Mouse (Mus musculus): ENCODE data around the gene Gm13083. TPM values are rescaled to one million over a fixed set of nuclear protein-coding genes. Genes with fewer than 3 reads are reported as not detected.
"Not testable (repeated sequence)": the region's sequence is repeated elsewhere in the genome, so short reads cannot be mapped to it uniquely, and the experiment has no call there.

The Gm13083 gene
- polyA plus RNA-seq (2012; rRNA removed) = not detected in 2 replicates

DNA sequence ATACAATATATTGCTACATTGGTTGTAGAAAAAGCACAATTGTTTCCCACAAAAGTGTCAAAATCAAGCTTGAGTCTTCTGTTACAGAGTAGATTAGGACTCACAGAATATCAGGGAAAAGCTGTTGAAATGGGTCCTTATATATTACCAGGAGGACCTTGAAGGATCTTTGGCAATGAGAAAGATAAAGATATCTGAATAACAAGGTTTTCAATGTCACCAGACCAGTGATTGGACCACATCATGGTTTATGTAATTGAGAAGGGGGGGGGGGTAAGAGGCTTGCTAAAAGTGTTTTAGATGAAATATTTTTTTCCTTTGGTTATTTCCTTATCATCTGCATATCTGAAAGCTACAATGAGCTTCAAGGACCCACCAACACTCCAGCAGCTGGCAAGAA lies at the start of gene Gm13083:
Gene Gm13083 (plus strand): TSS at position 301 of the 400 bp plus-strand sequence.
- DNase-seq (ENCODE audit: low read depth) = not testable (repeated sequence)

DNA sequence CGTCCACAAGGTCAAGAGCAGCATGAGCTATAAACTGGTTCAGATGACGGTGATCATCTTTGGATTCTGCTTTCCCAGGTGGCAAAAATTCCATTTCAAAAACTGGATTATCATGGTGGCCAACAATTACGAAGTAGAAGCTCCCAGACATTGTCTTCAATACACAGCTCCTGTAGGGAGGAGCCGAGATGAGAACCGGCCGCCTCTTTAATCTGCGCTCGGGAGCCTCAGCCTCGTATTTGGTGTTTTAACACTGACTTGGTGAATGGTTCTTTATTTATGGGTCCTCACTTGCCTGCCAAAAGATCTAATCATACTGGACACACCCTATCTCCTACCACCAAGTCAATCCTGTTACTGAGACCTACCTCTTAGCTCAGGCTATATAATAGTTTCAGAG lies 2.9 kb upstream of the Gm13083 start:
- DNase-seq (ENCODE audit: low read depth) = not testable (repeated sequence)

DNA sequence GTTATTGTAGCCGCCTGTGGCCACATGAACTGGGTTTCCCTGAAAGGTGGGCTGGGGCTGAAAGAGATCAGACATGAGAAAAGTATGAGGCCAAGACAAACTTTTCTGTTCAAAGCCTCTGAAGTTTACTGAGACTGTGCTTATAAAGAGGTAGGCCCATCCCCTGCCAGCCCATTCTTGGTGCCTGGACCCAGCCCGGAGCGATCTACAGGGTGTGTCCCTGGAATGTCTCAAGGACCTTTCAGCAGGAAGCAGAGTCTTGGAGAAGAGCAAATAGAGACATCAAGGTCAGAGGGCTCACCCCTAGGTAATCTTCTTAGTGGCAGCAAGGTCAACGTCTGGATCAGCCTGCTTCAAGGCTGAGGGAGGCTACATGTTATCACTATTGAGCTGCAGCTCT lies 3.3 kb downstream of the Gm13083 start:
- DNase-seq (ENCODE audit: low read depth) = not testable (repeated sequence)

DNA sequence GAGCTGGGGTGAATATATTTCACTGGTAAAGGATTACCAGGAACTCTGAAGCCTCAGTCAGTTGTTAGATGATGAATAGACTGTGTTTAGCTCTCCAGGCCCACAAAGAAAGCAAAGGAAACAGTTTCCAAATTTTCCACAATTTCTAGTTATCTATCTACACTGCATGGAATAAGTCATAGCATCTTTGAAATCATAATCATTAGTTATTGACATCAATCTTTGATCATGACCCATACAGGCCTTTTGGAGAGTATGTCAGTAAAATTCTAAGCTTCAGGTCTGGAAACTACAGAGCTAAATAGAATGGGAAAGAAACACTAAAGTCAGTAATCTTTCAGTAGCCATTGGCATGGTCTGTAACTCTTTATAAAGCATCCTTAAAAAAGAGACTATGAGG lies 42.3 kb downstream of the Gm13083 start, which contains the start of gene Gm13088:
Gene Gm13088 (minus strand): TSS at position 101 of the 400 bp plus-strand sequence.
- DNase-seq (ENCODE audit: low read depth) = not testable (repeated sequence)

Other genes with a start within 250 kb of the Gm13083 start
- not detected in 2 replicates for gene Pramel1, start 220.6 kb upstream of the Gm13083 start, polyA plus RNA-seq (2012; rRNA removed)
- 7.9 and 8.3 TPM in 2 replicates for gene Pramef8, start 202.6 kb upstream of the Gm13083 start, polyA plus RNA-seq (2012; rRNA removed)
- not detected in 2 replicates for gene Oog4, start 164.7 kb upstream of the Gm13083 start, polyA plus RNA-seq (2012; rRNA removed)
- gene Gm13043, start 103.7 kb upstream of the Gm13083 start, polyA plus RNA-seq (2012; rRNA removed) = not detected in 2 replicates
- not detected in 2 replicates for gene Gm13040, start 79.0 kb upstream of the Gm13083 start, polyA plus RNA-seq (2012; rRNA removed)
- not detected in 2 replicates for gene BC080695, start 63.3 kb upstream of the Gm13083 start, polyA plus RNA-seq (2012; rRNA removed)
- not detected in 2 replicates for gene Gm13057, start 63.3 kb upstream of the Gm13083 start, polyA plus RNA-seq (2012; rRNA removed)
- gene Gm13088, start 42.2 kb downstream of the Gm13083 start, polyA plus RNA-seq (2012; rRNA removed) = not detected in 2 replicates
- not detected in 2 replicates for gene Gm13089, start 87.7 kb downstream of the Gm13083 start, polyA plus RNA-seq (2012; rRNA removed)
- not detected in 2 replicates for gene Gm13078, start 104.5 kb downstream of the Gm13083 start, polyA plus RNA-seq (2012; rRNA removed)
- gene Gm13023, start 174.3 kb downstream of the Gm13083 start, polyA plus RNA-seq (2012; rRNA removed) = not detected in 2 replicates
- not detected in 2 replicates for gene Gm13084, start 201.1 kb downstream of the Gm13083 start, polyA plus RNA-seq (2012; rRNA removed)
- gene Gm13103, start 231.5 kb downstream of the Gm13083 start, polyA plus RNA-seq (2012; rRNA removed) = not detected in 2 replicates